Mouse (Mus musculus): ENCODE measurements around the gene Scyl3. TPM values are rescaled to one million over a fixed set of nuclear protein-coding genes. Genes with fewer than 3 reads are reported as not detected.

The Scyl3 gene
- polyA plus RNA-seq, 1 experiment from 2014 or later, result 16.1 TPM

GRCm38 (mm10) chr1:163975088-163975487 lies 46.2 kb downstream of the Scyl3 start:
- no peaks in the 10 kb centered on the region for H3K27me3 ChIP-seq
- H3K4me2 ChIP-seq (replicated peaks), result no peak overlapping the region
- no peaks in the 10 kb centered on the region for H3K4me1 ChIP-seq (replicated peaks)
- no peak overlapping the region for H3K4me3 ChIP-seq (replicated peaks)
- 95% methylated on average over 2 of the region's 2 CpGs for WGBS
- H3K9ac ChIP-seq (replicated peaks), result no peak overlapping the region
- ATAC-seq, result no peak
- H3K27ac ChIP-seq, result no peak overlapping the region
- no peaks in the 10 kb centered on the region for H3K9me3 ChIP-seq
- H3K36me3 ChIP-seq, result peaks cover 6% of the 10 kb centered on the region; the same call in 1 of the 2 replicates

GRCm38 (mm10) chr1:163976515-163976914 lies 47.6 kb downstream of the Scyl3 start:
- Histone ChIP-seq H3K9me3 (no peaks in the 10 kb centered on the region), H3K4me3 (replicated peaks) (no peak overlapping the region), H3K36me3 (peaks cover 15% of the 10 kb centered on the region; the same call in 1 of the 2 replicates), H3K4me2 (replicated peaks) (no peak overlapping the region), H3K27ac (no peak overlapping the region), H3K9ac (replicated peaks) (no peak overlapping the region), H3K4me1 (replicated peaks) (no peaks in the 10 kb centered on the region), H3K27me3 (no peaks in the 10 kb centered on the region)
- no peak for ATAC-seq
- WGBS, result 92% methylated on average over 1 of the region's 1 CpGs

GRCm38 (mm10) chr1:163992371-163992770 lies 63.5 kb downstream of the Scyl3 start:
- Histone ChIP-seq H3K9ac (replicated peaks) (no peak overlapping the region), H3K36me3 (peaks cover 5% of the 10 kb centered on the region; the same call in 1 of the 2 replicates), H3K4me2 (replicated peaks) (no peak overlapping the region), H3K4me3 (replicated peaks) (no peak overlapping the region), H3K27me3 (no peaks in the 10 kb centered on the region), H3K27ac (no peak overlapping the region), H3K4me1 (replicated peaks) (peaks cover 15% of the 10 kb centered on the region), H3K9me3 (no peaks in the 10 kb centered on the region)
- no peak for ATAC-seq
- 91% methylated on average over 4 of the region's 4 CpGs for WGBS

- Histone ChIP-seq H3K4me2 (replicated peaks) (peak overlapping the region; percentile 79), H3K9me3 (no peaks in the 10 kb centered on the region), H3K4me3 (replicated peaks) (peak overlapping the region; percentile 86), H3K36me3 (no peaks in the 10 kb centered on the region), H3K4me1 (replicated peaks) (peaks cover 15% of the 10 kb centered on the region), H3K9ac (replicated peaks) (peak overlapping the region; percentile 80), H3K27me3 (no peaks in the 10 kb centered on the region), H3K27ac (no peak overlapping the region)
- 2% methylated on average over 38 of the region's 38 CpGs for WGBS
- no peak; the same call in 1 of the 2 replicates for ATAC-seq
Observed at GRCm38 (mm10) chr1:163994173-163994720, 65.3 kb downstream of the Scyl3 start.

DNA sequence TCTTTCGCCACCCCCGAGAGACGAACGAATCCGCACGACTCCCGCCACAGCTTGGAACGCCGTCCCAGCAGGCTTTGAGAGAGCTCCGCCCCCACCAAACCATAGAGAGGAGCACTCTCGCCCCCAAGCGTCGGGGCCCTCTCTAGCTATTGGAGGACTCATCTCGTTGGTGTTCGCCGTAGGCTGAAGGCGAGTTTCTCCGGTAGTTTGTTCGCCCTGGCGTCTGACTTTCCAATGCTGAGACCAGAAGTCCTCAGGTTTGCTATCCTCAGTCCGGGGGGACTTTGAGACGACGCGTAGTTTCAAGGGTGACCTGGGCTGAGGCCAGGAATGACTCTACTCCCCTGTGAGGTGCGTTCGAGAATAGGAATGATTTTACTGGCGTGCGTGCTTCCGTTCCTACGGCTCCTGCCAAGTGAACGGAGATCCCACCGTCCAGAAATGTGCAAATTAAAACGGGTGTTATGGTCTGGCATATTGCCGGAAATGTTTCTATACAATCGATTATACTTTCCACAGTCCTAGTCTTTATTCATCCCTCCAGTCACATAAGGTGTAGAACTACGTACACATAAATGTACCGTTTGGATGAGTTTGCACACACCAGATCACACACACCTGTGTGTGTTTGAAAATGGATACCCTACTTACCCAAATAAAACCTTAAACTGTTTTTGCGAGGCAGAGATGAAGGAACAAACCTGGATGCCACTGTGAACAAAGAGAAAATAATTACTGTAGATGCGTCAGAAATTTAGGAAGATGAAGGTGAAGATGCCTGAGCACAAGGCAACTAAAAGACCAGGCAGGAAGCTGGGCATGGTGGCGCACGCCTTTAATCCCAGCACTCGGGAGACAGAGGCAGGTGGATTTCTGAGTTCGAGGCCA lies 66.1 kb downstream of the Scyl3 start, which contains the start of the genes BC055324 and Mettl18:
BC055324 (minus strand) TSS at position 76 of the 888 bp plus-strand sequence.
Mettl18 (plus strand) TSS at position 169 of the 888 bp plus-strand sequence.
- Histone ChIP-seq H3K9ac (replicated peaks) (peak within 1 kb of the TSS; percentile 80), H3K9me3 (no peaks in the 10 kb centered on the region), H3K27me3 (no peaks in the 10 kb centered on the region), H3K4me3 (replicated peaks) (peak within 1 kb of the TSS; percentile 86), H3K4me1 (replicated peaks) (peaks cover 15% of the 10 kb centered on the region), H3K36me3 (no peaks in the 10 kb centered on the region), H3K4me2 (replicated peaks) (peak within 1 kb of the TSS; percentile 79), H3K27ac (peak within 1 kb of the TSS; percentile 67)
- ATAC-seq, result peak; percentile 98
- 3% methylated on average over 43 of the region's 43 CpGs for WGBS

- peak overlapping the region; percentile 80; the same call in 1 of the 2 replicates for H3K9ac ChIP-seq (replicated peaks)
- 91% methylated on average over 1 of the region's 2 CpGs for whole genome bisulfite sequencing
- H3K4me2 ChIP-seq (replicated peaks), result peak overlapping the region; percentile 79
- peaks cover 15% of the 10 kb centered on the region for H3K4me1 ChIP-seq (replicated peaks)
- H3K27me3 ChIP-seq, result no peaks in the 10 kb centered on the region
- H3K4me3 ChIP-seq (replicated peaks), result peak overlapping the region; percentile 86
- no peaks in the 10 kb centered on the region for H3K36me3 ChIP-seq
- no peaks in the 10 kb centered on the region for H3K9me3 ChIP-seq
- ATAC-seq, result no peak
- no peak overlapping the region for H3K27ac ChIP-seq
Observed at GRCm38 (mm10) chr1:163995609-163995913, 66.7 kb downstream of the Scyl3 start.

- no peaks in the 10 kb centered on the region for H3K27me3 ChIP-seq
- WGBS, result 58% methylated on average over 6 of the region's 6 CpGs
- no peak overlapping the region for H3K27ac ChIP-seq
- no peak overlapping the region for H3K4me3 ChIP-seq (replicated peaks)
- H3K36me3 ChIP-seq, result no peaks in the 10 kb centered on the region
- no peak overlapping the region for H3K9ac ChIP-seq (replicated peaks)
- H3K9me3 ChIP-seq, result no peaks in the 10 kb centered on the region
- no peaks in the 10 kb centered on the region for H3K4me1 ChIP-seq (replicated peaks)
- no peak overlapping the region for H3K4me2 ChIP-seq (replicated peaks)
- no peak for ATAC-seq
Observed at GRCm38 (mm10) chr1:164001831-164002452, 73.0 kb downstream of the Scyl3 start.

GRCm38 (mm10) chr1:164004311-164004710 lies 75.4 kb downstream of the Scyl3 start:
- Histone ChIP-seq H3K36me3 (no peaks in the 10 kb centered on the region), H3K9ac (replicated peaks) (no peak overlapping the region), H3K27me3 (no peaks in the 10 kb centered on the region), H3K27ac (no peak overlapping the region), H3K4me1 (replicated peaks) (no peaks in the 10 kb centered on the region), H3K4me3 (replicated peaks) (no peak overlapping the region), H3K4me2 (replicated peaks) (no peak overlapping the region), H3K9me3 (no peaks in the 10 kb centered on the region)
- 89% methylated on average over 3 of the region's 3 CpGs for WGBS
- ATAC-seq, result no peak

Other genes starting within 250 kb of the Scyl3 start
- 0.39 and 0.46 TPM in 2 replicates for gene Mettl11b, start 203.9 kb upstream of the Scyl3 start, polyA plus RNA-seq (2015; fragmentation: Nextera tagmentation; extraction: Ambion mirVana)
- gene Kifap3, start 149.5 kb upstream of the Scyl3 start, polyA plus RNA-seq (2015; fragmentation: Nextera tagmentation; extraction: Ambion mirVana), result 89.8 and 98.8 TPM in 2 replicates
- 11.0 and 11.2 TPM in 2 replicates for gene BC055324, start 65.7 kb downstream of the Scyl3 start, polyA plus RNA-seq (2015; fragmentation: Nextera tagmentation; extraction: Ambion mirVana)
- 8.0 and 10.5 TPM in 2 replicates for gene Mettl18, start 65.8 kb downstream of the Scyl3 start, polyA plus RNA-seq (2015; fragmentation: Nextera tagmentation; extraction: Ambion mirVana)
- not detected in 2 replicates for gene Sele, start 119.1 kb downstream of the Scyl3 start, polyA plus RNA-seq (2015; fragmentation: Nextera tagmentation; extraction: Ambion mirVana)
- gene Sell, start 132.9 kb downstream of the Scyl3 start, polyA plus RNA-seq (2015; fragmentation: Nextera tagmentation; extraction: Ambion mirVana), result not detected in 2 replicates
- 0.04 TPM in 1 of 2 replicates, not detected in the other for gene Selp, start 186.2 kb downstream of the Scyl3 start, polyA plus RNA-seq (2015; fragmentation: Nextera tagmentation; extraction: Ambion mirVana)
- gene F5, start 222.7 kb downstream of the Scyl3 start, polyA plus RNA-seq (2015; fragmentation: Nextera tagmentation; extraction: Ambion mirVana), result 0.07 and 0.08 TPM in 2 replicates